Mouse (Mus musculus): ENCODE data around the gene Nhlrc1. TPM values are rescaled to one million over a fixed set of nuclear protein-coding genes. Genes with fewer than 3 reads are reported as not detected.

The Nhlrc1 gene
- 4.1 and 4.8 TPM in 2 replicates for polyA plus RNA-seq (2016; fragmentation: Nextera tagmentation; extraction: Ambion mirVana)

DNA sequence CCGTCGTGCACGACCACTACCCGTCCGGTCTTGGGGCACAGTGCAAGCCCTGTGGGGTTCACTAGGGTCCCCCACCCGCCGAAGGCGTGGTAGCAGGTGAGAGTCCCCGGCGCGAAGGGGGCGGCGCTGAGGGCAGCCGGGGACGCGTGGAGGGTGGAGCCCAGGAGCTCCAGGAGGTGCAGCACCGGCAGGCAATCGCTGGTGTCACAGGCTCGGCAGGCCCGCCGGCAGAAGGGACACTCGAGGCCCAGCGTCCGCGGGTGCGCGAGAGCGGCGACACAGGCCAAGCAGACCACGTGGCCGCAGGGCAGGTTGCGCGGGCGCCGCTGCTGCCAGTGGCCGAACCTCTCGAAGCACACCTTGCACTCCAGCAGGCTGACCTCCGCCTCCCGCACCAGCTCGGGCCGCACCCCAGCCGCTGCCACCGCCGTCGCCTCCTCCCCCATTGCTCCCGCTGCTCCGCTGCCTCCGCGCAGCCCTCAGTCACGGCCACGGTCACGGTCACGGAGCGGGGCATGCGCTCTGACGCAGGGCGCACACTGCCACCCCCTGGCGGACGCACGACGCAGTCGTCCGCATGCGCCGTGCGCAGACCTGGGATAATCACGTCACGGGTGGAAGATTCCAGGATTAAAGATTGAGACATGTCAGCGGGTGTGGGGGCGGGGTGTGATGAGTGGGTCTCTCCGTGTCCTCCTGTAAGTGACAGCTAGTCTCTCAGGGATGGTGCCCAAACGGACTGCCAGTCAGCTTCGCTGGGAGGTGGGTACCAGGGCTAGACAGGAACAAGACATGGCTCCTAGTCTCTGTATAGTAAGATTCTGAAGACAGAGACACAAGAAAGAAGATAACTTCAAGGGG is at the start of gene Nhlrc1:
Nhlrc1 (minus strand) TSS at position 517 of the 861 bp plus-strand sequence.
- H3K4me3 ChIP-seq, result peak within 1 kb of the TSS; percentile 72
- peaks cover 17% of the 10 kb centered on the region for H3K4me1 ChIP-seq
- peak within 1 kb of the TSS; percentile 82 for H3K27ac ChIP-seq (replicated peaks)
- DNase-seq (ENCODE audit: low spot score), result peak; percentile 79
- H3K27me3 ChIP-seq (ENCODE audit: low read depth, poor library complexity, severe bottlenecking), result peaks cover 61% of the 10 kb centered on the region
- peaks cover 18% of the 10 kb centered on the region; the same call in 1 of the 2 replicates for H3K36me3 ChIP-seq
- 4% methylated on average over 73 of the region's 73 CpGs for WGBS
- H3K9me3 ChIP-seq (replicated peaks), result peaks cover 26% of the 10 kb centered on the region

DNA sequence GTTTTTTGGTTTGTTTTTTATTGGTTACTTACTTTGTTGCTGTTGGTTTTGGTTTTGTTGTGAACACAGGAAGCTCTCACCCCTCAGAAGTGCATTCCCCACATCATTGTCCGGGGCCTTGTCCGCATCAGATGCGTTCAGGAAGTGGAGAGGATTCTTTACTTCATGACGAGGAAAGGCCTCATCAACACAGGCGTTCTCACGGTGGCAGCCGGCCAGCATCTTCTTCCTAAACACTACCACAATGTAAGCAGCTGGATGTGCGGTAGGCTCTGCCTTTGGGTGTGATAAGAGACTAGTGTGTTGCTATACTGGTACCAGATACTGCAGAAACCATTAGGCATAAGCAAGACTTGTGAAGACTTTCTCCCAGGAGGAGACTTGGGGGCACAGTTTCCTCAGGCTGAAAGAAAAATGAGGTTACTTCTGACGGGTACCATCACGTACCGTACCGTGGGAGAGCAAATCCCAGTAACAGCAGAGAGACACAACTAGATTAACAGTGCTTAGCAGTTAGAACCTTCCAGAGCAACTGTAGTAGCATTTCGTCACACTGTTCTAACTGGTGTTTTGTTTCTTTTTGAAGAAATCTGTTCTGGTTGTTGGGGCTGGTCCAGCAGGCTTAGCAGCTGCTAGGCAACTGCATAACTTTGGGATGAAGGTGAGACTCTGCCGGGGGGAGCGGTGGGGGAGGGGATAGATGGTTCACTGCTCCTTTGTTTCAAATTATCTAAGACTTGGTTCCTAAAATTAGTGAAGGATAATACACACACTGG is 49.5 kb upstream of the Nhlrc1 start:
- H3K36me3 ChIP-seq, result peaks cover 78% of the 10 kb centered on the region
- no peak for DNase-seq (ENCODE audit: low spot score)

DNA sequence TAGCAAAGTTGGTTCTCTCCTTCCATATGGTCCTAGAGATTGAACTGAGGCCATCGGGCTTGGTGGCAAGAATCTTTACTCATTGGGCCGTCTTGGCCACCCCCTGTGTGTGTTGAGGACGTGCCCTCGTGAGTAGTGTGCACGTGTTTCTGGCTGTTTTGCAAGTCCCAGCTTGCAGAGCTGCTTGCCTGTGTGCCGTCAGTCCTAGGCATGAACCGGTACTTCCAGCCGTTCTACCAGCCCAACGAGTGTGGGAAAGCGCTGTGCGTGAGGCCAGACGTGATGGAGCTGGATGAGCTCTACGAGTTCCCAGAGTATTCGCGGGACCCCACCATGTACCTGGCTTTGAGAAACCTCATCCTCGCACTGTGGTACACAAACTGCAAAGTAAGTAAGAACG is 48.1 kb upstream of the Nhlrc1 start:
- no peak for DNase-seq (ENCODE audit: low spot score)
- H3K9me3 ChIP-seq (replicated peaks), result no peaks in the 10 kb centered on the region
- H3K36me3 ChIP-seq, result peaks cover 77% of the 10 kb centered on the region
- 93% methylated on average over 17 of the region's 17 CpGs for WGBS
- no peak overlapping the region for H3K27ac ChIP-seq (replicated peaks)
- H3K4me1 ChIP-seq, result no peaks in the 10 kb centered on the region
- no peaks in the 10 kb centered on the region for H3K27me3 ChIP-seq (ENCODE audit: low read depth, poor library complexity, severe bottlenecking)
- no peak overlapping the region for H3K4me3 ChIP-seq

More for the DNA sequence above, 49.5 kb upstream of the Nhlrc1 start:
- no peaks in the 10 kb centered on the region for H3K4me1 ChIP-seq
- WGBS, result 89% methylated on average over 15 of the region's 15 CpGs
- no peaks in the 10 kb centered on the region for H3K27me3 ChIP-seq (ENCODE audit: low read depth, poor library complexity, severe bottlenecking)
- no peaks in the 10 kb centered on the region for H3K9me3 ChIP-seq (replicated peaks)
- no peak overlapping the region for H3K27ac ChIP-seq (replicated peaks)
- H3K4me3 ChIP-seq, result no peak overlapping the region

DNA sequence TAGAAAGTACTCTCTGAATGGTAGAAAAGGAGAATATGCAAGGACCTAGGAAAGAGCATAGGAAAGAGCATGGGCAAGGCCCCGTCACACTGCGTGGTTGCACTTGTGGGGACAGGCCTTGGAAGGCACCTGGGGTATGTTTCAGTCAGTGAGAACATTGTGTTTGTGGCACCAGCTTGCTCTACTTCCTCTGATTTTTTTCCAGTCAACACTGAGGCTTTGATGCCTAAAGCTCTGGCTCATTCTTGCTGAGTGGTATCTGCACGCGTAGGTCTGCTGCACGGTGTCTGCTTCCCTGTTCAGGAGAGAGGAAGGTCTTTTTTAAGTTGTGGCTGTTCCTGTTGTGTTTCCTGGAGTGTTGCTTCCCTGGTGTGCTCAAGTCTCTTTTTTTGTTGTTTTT is 42.1 kb upstream of the Nhlrc1 start:
- Histone ChIP-seq H3K27ac (replicated peaks) (no peak overlapping the region), H3K9me3 (replicated peaks) (no peaks in the 10 kb centered on the region), H3K36me3 (peaks cover 60% of the 10 kb centered on the region), H3K4me1 (peaks cover 6% of the 10 kb centered on the region), H3K27me3 (ENCODE audit: low read depth, poor library complexity, severe bottlenecking) (no peaks in the 10 kb centered on the region), H3K4me3 (no peak overlapping the region)
- 93% methylated on average over 5 of the region's 5 CpGs for WGBS
- DNase-seq (ENCODE audit: low spot score), result no peak

DNA sequence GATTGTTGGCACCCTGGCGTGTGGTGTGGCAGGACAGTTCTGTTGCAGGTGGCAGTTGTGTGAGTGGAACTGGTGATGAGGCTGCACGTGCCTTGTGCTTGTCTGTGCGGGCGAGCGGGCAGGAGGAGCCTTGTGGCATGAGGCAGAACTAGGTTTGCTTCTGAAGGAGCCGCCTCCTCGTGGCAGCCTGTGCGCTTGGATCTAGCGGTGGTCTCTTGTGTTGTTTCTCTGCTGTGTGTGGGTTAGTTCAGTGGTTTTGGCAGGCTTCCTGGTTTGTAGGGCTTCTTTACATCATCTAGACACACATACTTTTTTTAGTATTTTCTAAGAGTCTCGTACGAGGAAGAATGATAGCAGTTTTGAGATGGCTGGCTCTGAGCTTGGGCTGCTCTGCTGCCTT is 41.5 kb upstream of the Nhlrc1 start:
- peaks cover 61% of the 10 kb centered on the region for H3K36me3 ChIP-seq
- no peak for DNase-seq (ENCODE audit: low spot score)
- H3K9me3 ChIP-seq (replicated peaks), result no peaks in the 10 kb centered on the region
- WGBS, result 93% methylated on average over 11 of the region's 11 CpGs
- H3K4me1 ChIP-seq, result peaks cover 6% of the 10 kb centered on the region
- no peak overlapping the region for H3K4me3 ChIP-seq
- H3K27ac ChIP-seq (replicated peaks), result no peak overlapping the region
- no peaks in the 10 kb centered on the region for H3K27me3 ChIP-seq (ENCODE audit: low read depth, poor library complexity, severe bottlenecking)

DNA sequence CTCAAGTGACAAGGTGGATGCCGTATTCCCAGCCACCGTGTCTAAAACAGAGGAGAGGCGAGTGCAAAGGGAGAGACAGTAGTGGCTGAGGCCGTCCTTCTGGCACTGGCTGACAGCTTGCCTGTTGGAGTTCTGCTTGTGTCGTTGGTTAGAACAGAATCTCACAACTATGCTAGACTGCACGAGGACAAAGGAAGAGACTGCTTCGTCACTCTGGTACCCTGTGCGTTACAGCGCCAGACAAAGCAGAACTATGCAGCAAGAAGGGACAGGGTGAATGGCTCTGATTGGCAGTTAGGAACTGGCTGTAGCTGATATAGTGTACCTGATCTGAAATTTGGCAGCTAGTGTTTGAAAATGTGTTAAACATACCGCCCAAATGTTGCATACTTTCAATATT is 39.3 kb upstream of the Nhlrc1 start:
- peak overlapping the region; percentile 52; the same call in 1 of the 2 replicates for H3K27ac ChIP-seq (replicated peaks)
- no peak for DNase-seq (ENCODE audit: low spot score)
- H3K27me3 ChIP-seq (ENCODE audit: low read depth, poor library complexity, severe bottlenecking), result no peaks in the 10 kb centered on the region
- no peaks in the 10 kb centered on the region for H3K9me3 ChIP-seq (replicated peaks)
- 58% methylated on average over 10 of the region's 10 CpGs for WGBS
- peaks cover 6% of the 10 kb centered on the region for H3K4me1 ChIP-seq
- no peak overlapping the region for H3K4me3 ChIP-seq
- H3K36me3 ChIP-seq, result peaks cover 63% of the 10 kb centered on the region

DNA sequence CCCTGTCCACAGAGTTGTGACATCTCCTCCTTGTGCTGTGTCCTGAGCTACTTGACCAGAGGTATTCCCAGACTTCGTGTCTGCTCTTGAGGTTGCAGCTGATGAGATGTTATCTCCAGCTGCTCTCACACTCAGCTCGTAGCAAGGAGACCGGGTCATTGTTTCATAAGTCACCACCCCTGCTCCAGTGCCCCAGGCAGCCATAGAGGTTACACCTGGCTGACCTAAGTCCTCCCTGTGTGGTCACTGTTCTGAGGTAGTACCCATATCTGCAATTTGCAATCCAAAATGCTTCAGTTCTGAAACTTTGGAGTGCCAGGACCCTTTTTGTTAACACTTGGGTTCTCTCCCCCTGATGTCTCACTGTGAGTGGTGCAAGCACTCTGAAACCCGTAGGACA is 35.4 kb upstream of the Nhlrc1 start:
- Histone ChIP-seq H3K36me3 (peaks cover 59% of the 10 kb centered on the region), H3K27ac (replicated peaks) (no peak overlapping the region), H3K4me3 (no peak overlapping the region), H3K4me1 (peaks cover 6% of the 10 kb centered on the region), H3K27me3 (ENCODE audit: low read depth, poor library complexity, severe bottlenecking) (peaks cover 3% of the 10 kb centered on the region; the same call in 1 of the 2 replicates), H3K9me3 (replicated peaks) (no peaks in the 10 kb centered on the region)
- 83% methylated on average over 4 of the region's 4 CpGs for WGBS
- DNase-seq (ENCODE audit: low spot score), result no peak

DNA sequence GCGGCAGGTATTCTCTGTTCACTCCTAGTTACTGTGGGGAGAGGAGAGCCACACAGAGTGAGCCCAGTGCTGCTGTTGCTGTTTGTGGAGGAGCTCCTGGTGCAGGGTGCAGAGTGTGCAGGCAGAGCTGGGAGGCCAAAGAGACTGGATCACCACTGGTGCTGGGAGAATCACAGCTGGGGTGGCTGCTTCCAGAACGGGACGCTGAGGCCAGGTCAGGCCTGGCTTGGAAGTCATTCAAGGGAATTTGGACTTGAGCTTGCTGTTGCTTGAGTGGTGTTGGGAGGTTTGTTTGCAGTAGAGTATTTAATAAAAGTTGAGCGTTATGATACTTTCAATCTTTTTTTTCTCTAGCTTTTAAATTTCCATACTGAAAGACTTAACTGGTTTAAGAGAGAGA is 33.3 kb upstream of the Nhlrc1 start:
- Histone ChIP-seq H3K9me3 (replicated peaks) (no peaks in the 10 kb centered on the region), H3K36me3 (peaks cover 50% of the 10 kb centered on the region), H3K27me3 (ENCODE audit: low read depth, poor library complexity, severe bottlenecking) (peaks cover 12% of the 10 kb centered on the region), H3K27ac (replicated peaks) (no peak overlapping the region), H3K4me3 (no peak overlapping the region), H3K4me1 (peaks cover 18% of the 10 kb centered on the region)
- WGBS, result 90% methylated on average over 4 of the region's 4 CpGs
- no peak for DNase-seq (ENCODE audit: low spot score)

DNA sequence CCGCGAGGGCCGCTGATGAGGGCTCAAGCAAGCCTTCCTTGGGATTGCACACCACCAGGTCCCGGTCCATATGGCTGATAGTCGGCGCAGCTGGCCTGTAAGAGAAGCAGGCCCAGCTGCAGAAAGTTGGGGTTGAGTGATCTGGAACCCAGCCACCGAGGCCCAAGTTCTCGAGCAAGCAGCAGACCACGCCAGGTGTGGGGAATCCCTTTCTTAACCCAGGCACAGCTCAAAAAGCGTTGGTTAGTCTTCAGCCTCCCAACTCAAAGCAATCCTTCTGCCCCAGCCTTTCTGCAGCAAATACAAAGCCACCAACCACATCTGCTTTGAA is 29.9 kb upstream of the Nhlrc1 start, which contains the start of gene Tpmt:
Tpmt (minus strand) TSS at position 121 of the 331 bp plus-strand sequence.
- Histone ChIP-seq H3K36me3 (peaks cover 15% of the 10 kb centered on the region), H3K4me1 (peaks cover 27% of the 10 kb centered on the region), H3K4me3 (peak within 1 kb of the TSS; percentile 95), H3K27ac (replicated peaks) (peak within 1 kb of the TSS; percentile 89), H3K9me3 (replicated peaks) (no peaks in the 10 kb centered on the region), H3K27me3 (ENCODE audit: low read depth, poor library complexity, severe bottlenecking) (peaks cover 12% of the 10 kb centered on the region)
- DNase-seq (ENCODE audit: low spot score), result peak; percentile 36
- WGBS, result 20% methylated on average over 10 of the region's 10 CpGs

DNA sequence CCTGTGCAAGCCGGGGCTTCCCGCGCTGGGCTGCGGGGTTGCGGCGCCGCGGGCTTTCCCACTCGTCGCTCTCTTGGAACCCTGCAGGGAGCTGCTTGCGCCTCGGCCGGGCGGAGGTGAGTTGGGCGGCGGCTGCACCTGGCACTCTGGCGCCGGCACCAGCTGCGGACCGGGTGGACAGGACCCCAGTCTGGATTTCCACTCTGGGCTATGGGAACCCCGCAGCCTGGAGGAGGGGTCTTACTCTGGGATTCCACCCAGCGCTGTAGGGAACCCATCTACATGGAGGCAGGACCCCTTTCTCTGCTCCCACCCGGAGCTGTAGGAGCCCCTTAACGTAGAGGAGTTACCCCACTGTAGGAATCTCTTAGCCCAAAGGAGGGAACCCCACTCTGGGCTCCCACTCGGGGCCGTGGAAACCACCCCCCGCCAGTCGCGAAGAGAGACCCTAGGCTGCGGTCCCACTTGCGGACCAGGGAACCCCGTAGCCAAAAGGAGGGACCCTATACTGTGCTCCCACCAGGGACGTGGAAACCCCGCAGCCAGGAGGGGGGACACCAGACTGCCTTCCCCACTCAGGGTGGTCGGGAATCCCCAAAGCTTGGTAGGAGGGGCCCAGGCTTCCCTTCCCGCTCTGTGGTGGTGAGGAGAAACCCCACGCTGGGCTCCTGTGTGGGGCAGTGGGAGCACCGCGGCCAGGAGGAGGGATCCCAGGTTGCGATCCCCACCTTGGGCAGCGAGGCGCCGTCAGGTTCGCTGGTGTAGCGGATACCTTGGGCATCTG is 29.4 kb upstream of the Nhlrc1 start:
- 1% methylated on average over 45 of the region's 45 CpGs for WGBS
- Histone ChIP-seq H3K4me1 (peaks cover 27% of the 10 kb centered on the region), H3K9me3 (replicated peaks) (no peaks in the 10 kb centered on the region)

DNA sequence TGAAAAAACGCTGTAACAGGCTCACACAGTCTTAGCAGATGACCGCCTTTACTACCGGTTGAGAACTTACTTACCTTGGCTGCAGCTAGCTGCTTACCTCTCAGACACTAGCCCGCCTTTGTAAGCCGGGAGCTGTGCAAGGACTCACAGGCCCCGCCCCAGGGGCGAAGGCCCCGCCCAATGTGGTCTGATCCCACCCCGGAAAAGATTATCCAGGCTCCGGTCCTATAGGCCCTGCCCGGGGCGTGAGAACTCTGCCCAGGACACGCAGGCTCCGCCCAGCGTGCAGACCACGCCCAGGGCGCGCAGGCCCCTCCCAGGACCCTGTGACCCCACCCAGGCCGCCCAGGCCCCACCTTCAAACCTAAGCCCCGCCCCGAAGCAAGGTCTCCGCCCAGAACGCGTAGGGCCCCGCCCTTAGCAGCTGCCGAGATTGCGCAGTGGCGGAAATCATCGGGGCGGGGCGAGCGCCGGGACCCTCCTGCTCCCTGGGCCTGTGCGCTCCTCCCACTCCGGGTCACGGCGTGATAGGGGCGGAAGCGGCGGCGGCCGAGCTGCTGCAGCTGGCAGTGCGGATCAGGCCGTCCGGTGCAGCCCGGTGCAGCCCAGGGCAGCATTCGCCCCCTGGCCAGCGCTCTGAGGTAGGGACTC is 28.5 kb upstream of the Nhlrc1 start, which contains the start of gene Kdm1b:
Kdm1b (plus strand) TSS at position 470 of the 651 bp plus-strand sequence.
- peaks cover 12% of the 10 kb centered on the region for H3K27me3 ChIP-seq (ENCODE audit: low read depth, poor library complexity, severe bottlenecking)
- no peaks in the 10 kb centered on the region for H3K9me3 ChIP-seq (replicated peaks)
- DNase-seq (ENCODE audit: low spot score), result peak; percentile 99
- 0 out of 2 replicates have a peak, but pooled peaks cover 4% of the 10 kb centered on the region for H3K36me3 ChIP-seq
- H3K4me1 ChIP-seq, result peaks cover 27% of the 10 kb centered on the region
- H3K4me3 ChIP-seq, result peak within 1 kb of the TSS; percentile 95
- peak within 1 kb of the TSS; percentile 89 for H3K27ac ChIP-seq (replicated peaks)
- WGBS, result under 1% methylated on average over 48 of the region's 48 CpGs

More for the DNA sequence above, 29.4 kb upstream of the Nhlrc1 start:
- DNase-seq (ENCODE audit: low spot score), result peak; percentile 39
- Histone ChIP-seq H3K27ac (replicated peaks) (peak overlapping the region; percentile 89), H3K27me3 (ENCODE audit: low read depth, poor library complexity, severe bottlenecking) (peaks cover 12% of the 10 kb centered on the region), H3K4me3 (peak overlapping the region; percentile 95), H3K36me3 (peaks cover 10% of the 10 kb centered on the region)
